Mouse (Mus musculus): Measurements from ENCODE around the gene Fgr. TPM values are rescaled to one million over a fixed set of nuclear protein-coding genes. Genes with fewer than 3 reads are reported as not detected.
A peak's percentile ranks its signal among the peaks of the same experiment; 100 is the strongest.

Fgr gene
- total RNA-seq, 2 experiments from 2014 or later, result 0.12 TPM; not detected in 1

DNA sequence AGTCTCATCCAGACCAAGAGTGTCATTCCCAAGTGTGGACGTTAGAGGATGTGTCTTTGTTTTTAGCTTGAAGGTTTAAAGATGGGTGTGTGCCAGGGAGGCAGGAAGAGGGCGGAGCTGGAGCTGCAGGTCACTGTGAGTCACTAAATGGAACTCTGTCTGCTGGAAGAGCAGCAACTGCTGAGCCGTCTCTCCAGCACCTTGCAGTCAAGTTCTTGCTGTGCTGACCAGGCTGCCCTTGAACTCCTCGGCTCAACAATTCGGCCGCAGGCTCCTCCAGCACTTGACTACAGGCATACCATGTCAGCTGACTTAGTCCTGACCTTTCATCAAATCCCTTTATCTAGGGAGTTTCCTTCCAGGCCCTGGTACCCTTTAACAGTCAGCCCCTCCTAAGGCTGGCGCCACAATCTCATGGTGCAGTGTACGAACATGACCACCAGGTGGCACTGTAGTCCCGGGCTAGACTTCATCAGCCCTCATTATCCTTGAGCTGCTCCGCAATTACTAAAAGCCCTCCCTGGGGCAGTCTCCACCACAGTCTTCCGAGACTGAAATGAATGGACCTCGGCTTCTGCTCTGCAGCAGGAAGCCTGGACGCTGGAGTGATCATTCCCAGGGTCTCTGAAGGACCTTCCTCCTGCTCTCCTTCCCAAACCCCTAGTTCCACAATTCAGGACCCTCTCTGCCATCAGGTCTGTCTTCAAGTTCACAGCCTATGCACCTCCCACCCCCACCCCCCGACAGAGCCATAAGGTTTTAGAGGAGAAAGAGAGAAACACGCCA, 28.4 kb upstream of the Fgr start:
- peak; percentile 98 for TF ChIP-seq CTCF (conservative IDR thresholded peaks at IDR 0.05)
- H3K27ac ChIP-seq, result peak overlapping the region; percentile 86
- peak; percentile 81 to 91 for DNase-seq (ENCODE audit: low spot score in 2 of 2)
- H3K4me3 ChIP-seq, result peak overlapping the region; percentile 43

DNA sequence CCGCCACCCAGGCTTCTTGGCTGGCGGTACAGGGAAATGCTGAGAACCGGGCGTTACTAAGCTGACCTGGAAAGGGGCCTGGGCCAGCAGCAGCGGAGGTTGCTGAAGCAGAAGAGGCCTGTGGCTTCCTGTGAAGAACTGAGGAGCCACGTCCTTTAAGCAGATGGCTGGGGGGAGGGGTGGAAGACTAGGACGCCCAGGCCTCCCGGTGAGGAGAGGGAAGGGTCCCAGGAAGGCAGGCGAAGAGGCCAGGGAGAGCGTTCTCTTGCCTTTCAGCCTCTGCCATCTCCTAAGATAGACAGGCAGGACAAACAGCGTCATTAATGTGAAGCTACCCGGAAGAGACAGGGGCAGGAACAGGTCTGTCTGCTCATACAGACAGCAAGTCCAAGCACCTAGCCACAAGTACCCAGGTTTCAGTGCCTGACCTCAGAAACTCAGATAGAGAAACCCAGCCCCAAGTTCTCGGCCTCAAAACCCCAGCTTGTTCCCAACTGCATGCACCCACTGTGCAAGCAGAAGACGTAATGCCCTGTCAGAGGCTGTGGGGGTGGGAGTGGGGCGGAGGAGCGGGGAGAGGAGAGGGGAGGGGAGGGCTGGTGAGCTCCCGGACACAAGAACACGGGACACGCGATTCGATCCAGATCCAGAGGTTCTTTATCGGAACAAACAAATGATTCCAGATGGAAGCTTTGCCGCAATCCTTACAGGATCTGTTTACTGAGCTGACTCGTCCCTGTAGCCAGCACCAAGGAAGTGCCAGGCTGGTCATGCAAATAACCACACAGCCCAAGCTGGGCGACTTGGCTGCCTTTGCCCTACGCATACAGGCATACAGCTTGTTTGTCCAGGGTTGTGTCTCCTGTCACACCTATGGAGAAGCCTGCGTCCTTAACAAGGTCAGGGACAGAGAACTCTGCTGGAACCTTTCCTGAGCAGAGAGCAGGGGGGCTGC, 27.6 kb upstream of the Fgr start:
- peak overlapping the region; percentile 86 for H3K27ac ChIP-seq
- TF ChIP-seq CTCF (conservative IDR thresholded peaks at IDR 0.05), result no peak
- DNase-seq (ENCODE audit: low spot score in 2 of 2), result peak in 1 of 2 experiments; percentile 38
- peak overlapping the region; percentile 43; the same call in 1 of the 2 replicates for H3K4me3 ChIP-seq

DNA sequence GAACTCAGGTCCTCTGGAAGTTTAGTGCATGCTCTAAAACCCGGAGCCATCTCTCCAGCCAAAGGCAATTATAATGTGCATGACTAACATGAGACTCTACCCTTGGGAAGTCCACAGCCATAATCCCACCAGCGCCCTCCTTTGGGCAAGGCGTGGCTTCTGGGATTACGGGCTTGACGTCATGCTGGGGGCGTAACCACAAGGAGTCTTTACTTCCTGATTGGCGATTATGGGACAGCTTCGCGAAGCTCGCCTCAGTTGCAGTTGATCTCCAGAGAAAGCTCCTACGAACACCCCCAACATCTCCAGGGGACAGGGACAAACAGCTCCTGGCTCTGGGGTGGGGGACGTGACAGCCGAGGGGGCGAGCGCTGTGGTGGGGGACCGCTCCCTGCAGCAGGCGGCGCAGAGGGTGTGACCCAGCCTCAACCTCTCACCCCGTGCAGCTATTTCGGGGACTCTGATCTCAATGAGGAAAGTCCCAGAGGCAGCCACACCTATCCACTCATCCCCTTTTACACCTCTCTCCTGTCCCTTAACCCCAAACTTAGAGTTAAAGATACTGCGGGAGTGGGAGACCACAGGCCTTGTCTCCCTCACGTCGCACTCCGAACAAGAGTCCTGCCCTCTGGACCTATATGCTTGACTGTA, 23.9 kb upstream of the Fgr start:
- no peak overlapping the region for H3K27ac ChIP-seq
- no peak for TF ChIP-seq CTCF (conservative IDR thresholded peaks at IDR 0.05)
- DNase-seq (ENCODE audit: low spot score in 2 of 2), result no peak
- no peak overlapping the region for H3K4me3 ChIP-seq

DNA sequence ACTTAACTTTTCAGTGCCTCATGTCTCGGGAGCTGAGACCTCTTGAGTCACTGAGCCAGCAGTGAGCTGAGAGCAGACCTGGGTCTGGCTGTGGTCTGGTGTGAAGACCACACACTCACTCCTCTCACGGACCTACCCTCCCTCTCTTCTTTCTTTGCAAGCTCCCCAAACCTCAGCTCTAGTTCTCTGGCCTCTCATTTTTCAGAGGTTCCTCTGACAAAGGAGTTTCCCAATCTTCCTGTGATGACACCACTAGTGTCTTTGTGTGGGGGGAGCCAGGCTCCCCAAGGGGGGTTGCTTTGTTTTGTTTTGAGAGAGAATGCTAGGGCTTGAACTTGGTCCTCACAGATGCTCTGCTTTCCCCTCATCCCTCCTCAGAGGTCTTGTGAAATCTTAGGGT, 22.9 kb upstream of the Fgr start:
- Histone ChIP-seq H3K27ac (no peak overlapping the region), H3K4me3 (no peak overlapping the region)
- DNase-seq (ENCODE audit: low spot score in 2 of 2), result no peak
- no peak for TF ChIP-seq CTCF (conservative IDR thresholded peaks at IDR 0.05)

DNA sequence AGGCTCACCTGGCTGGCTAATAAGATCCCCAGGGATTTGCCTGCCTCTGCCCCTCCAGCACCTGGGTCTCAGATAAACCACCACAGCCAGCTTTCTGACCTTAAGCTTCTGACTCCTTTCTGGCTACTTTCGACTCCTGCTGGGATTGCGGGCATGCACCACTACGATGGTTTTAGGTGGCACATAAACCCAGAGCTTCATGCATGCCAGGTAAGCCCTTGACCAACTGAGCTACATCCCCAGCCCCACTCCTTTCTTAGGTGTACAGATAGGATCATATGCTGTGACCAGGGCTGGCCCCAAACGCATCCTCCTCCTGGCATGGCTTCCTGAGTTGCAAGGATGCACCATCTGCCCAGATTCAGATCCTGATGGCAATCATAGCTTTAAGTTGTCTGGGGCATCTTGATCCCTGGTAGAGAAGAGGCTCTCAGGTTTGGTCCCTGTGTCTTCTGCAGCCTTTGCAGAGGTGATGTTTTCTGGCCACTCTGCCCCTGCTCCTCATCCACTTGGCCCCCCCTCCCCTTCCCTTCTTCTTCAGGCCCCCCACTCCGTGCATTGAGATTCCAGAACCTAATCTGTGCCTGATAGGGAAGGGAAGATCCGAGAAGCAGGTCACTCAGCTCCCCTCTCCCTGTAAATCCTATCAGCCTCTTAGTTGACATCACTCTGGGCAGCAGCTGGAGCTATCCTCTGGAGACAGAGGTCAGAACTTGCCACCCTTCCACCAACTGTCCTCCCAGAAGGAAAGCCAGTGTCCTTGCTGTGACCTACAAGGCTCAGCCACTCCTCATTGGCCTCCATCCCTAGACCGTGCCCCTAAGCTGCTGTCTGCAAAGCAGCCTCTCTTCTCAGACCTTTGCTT, 19.1 kb upstream of the Fgr start:
- H3K27ac ChIP-seq, result no peak overlapping the region
- TF ChIP-seq CTCF (conservative IDR thresholded peaks at IDR 0.05), result no peak
- no peak overlapping the region for H3K4me3 ChIP-seq
- DNase-seq (ENCODE audit: low spot score in 2 of 2), result no peak

DNA sequence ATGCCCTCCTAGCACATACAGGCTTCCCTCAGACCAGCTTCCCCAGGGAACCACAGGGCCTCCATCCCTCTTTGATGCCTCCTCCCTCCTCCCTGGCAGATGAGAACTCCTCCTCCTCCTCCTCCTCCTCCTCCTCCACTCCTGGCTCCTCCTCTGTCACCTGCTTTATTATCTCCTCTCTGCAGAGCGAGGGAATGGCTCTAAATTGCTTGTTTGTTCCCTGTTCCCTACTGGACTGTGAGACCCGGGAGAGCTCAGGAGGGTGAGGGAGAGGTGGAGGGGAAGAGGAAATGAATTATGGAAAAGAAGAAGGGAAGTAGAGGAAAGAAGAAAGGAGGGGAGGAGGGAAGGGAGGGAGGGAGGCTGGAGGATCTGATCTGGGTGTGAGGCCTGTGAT, 18.5 kb upstream of the Fgr start:
- no peak for TF ChIP-seq CTCF (conservative IDR thresholded peaks at IDR 0.05)
- Histone ChIP-seq H3K4me3 (no peak overlapping the region), H3K27ac (no peak overlapping the region)
- DNase-seq (ENCODE audit: low spot score in 2 of 2), result no peak

DNA sequence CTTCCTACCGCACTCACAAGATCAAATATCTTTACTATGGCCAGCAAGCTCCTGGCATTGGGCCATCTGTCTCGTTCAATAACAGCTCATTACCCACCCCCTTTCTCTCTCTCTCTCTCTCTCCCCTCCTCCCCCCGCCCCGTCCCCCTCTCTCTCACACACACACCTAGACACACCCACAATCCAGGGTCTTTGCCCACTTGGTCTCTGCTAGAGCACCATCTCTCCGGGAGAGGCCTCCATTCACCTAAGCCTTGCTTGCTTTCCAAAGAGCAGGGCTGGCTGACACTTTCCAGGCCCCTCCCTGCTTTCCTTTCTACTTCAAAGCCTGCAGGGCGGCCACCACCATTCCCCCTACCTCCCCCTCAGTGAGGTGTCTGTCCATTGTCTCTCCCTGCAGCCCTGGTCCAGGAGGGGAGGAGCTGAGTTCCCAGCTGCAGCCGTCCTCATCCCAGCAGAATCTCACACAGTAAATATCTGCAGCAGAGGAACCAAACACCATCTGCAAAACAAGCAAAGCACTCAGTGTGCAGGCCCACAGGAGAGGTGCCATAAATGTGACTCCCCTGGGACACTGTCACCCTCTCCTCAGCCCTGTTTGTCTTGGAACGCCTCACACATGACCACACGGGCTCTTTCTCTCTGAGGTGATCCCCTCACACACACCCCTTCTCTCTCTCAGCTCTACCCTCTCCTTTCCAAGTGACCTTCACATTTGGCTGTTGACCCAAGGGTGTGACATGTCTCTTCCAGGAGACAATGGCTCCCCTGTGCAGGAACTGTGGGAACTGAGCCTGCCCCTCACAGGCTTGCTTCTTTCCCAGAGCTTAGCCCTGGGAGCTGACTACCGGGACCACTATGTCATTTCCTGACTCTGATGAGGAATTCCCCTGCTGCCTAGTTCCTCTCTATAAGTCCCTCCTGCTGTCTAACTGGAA, 14.9 kb upstream of the Fgr start:
- no peak for TF ChIP-seq CTCF (conservative IDR thresholded peaks at IDR 0.05)
- Histone ChIP-seq H3K4me3 (no peak overlapping the region), H3K27ac (peak overlapping the region; percentile 85)
- no peak for DNase-seq (ENCODE audit: low spot score in 2 of 2)

GRCm38 (mm10) chr4:132959679-132960045, 14.2 kb upstream of the Fgr start:
- Histone ChIP-seq H3K4me3 (no peak overlapping the region), H3K27ac (peak overlapping the region; percentile 85)
- no peak for DNase-seq (ENCODE audit: low spot score in 2 of 2)
- no peak for TF ChIP-seq CTCF (conservative IDR thresholded peaks at IDR 0.05)

- H3K27ac ChIP-seq, result peak overlapping the region; percentile 85; the same call in 1 of the 2 replicates
- no peak overlapping the region for H3K4me3 ChIP-seq
- TF ChIP-seq CTCF (conservative IDR thresholded peaks at IDR 0.05), result no peak
- no peak for DNase-seq (ENCODE audit: low spot score in 2 of 2)
Measured at GRCm38 (mm10) chr4:132960313-132960712, 13.6 kb upstream of the Fgr start.

DNA sequence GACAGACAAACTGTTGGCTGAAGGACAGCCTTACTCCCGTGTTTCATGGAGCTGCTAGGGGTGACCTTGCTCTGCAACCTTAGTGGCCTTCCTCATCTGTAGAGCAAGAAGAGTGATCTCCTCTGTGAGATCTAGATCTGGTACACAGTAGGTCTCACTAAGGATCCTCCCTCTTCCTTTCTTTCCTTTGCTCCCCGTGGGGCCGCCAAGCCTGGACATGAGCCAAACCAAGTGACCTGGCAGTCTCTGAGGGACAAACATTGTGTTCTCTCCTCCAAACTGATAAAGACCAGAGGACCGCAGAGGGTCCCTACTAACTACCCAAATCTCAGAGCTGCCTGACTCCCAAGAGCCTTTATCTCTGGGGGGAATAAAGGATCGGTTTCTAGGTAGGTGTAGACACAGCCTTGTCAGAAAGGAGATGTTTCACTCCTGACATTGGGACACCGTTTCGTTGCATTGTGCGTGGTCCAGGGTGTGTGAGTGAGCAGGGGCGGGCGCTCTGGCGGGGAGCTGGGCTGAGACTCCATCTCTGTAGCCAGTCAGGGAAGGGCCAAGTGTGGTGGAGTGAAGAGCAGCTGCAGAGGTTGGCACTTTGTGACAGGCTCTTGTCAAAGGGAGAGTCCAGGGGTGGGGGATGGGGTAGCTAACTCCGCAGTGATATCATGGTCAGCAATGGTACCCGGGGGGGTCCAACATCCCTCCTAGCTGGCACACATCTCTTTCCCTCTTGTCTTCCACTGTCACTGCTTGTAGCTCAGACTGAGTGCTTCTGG, 12.8 kb upstream of the Fgr start:
- no peak for TF ChIP-seq CTCF (conservative IDR thresholded peaks at IDR 0.05)

More for the DNA sequence above, 12.8 kb upstream of the Fgr start:
- Histone ChIP-seq H3K4me3 (no peak overlapping the region), H3K27ac (peak overlapping the region; percentile 85; the same call in 1 of the 2 replicates)
- DNase-seq (ENCODE audit: low spot score in 2 of 2), result no peak

All from layer of hippocampus, adult 2 months (tissue).